Mouse (Mus musculus) lung, postnatal 10 days (tissue): ENCODE measurements around the gene Adprhl1.
A peak's percentile ranks its signal among the peaks of the same experiment; 100 is the strongest.

Source experiments
- DNase-seq: peaks from one replicate; pipeline ENCODE4 v3.0.0; 2021

Adprhl1 gene

GRCm38 (mm10) chr8:13228923-13229610 is 24.9 kb downstream of the Adprhl1 start:
- DNase-seq: no peak

DNA sequence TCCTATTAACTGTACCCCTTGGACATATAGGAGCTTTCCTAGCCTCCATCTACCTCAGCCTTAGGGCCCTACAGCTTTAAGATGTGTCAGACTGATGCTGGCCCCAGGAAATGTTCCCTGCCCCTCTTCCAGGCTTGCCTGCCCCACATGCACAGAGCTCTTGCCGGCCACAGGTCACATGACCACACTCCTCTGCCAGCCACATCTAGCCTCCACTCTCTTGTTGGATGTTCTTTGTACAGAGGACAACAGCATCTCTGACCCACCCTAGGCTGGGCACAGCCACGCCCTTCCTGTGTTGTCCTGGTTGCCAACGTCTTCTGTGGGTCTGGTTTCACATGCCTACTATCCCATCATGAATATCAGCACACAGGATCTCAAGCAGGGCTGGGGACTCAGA is 26.8 kb downstream of the Adprhl1 start:
- no peak for DNase-seq

- no peak for DNase-seq
Measured at GRCm38 (mm10) chr8:13226288-13226687, 27.7 kb downstream of the Adprhl1 start.

GRCm38 (mm10) chr8:13224426-13224825 is 29.5 kb downstream of the Adprhl1 start:
- DNase-seq: no peak

- no peak for DNase-seq
Measured at GRCm38 (mm10) chr8:13218441-13218840, 35.5 kb downstream of the Adprhl1 start.

DNA sequence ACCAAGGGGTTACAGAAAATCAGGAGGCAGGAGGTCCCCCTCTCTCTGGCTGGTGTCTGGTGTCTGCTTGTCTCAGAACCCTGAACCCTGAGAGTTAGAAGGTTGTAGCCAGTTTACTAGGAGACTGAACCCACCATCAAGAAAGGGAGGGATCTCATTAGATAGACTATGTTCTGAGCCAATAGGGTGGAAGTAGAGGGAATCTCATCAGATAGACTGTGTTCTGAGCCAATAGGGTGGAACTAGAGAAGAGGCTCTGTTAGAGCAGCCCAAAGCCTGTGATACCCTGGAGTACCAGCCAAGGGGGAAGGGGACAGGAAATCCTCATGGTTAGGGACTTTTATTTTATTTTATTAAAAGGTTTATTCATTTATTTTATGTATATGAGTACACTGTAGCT is 36.0 kb downstream of the Adprhl1 start:
- DNase-seq: no peak

DNA sequence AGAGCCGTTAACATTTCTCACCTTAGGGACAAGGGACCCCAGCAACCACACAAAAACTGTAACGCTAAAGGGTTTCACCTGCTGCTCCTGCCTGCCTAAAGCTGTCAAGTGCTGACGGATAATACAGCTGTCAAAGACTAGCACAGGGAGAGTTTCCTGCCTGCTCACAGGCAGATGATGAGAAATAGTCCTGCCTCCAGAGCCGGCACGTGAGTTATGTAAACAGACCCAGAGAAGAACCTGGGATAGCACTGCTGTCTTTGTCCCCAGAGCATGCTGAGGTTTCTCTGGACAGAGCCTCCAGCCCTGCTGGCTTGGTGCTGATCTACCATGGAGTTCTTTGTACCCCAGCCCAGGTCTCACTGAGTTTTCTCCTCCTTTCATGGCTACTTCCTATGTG is 36.9 kb downstream of the Adprhl1 start:
- DNase-seq: no peak

GRCm38 (mm10) chr8:13216386-13216785 is 37.6 kb downstream of the Adprhl1 start:
- no peak for DNase-seq

DNA sequence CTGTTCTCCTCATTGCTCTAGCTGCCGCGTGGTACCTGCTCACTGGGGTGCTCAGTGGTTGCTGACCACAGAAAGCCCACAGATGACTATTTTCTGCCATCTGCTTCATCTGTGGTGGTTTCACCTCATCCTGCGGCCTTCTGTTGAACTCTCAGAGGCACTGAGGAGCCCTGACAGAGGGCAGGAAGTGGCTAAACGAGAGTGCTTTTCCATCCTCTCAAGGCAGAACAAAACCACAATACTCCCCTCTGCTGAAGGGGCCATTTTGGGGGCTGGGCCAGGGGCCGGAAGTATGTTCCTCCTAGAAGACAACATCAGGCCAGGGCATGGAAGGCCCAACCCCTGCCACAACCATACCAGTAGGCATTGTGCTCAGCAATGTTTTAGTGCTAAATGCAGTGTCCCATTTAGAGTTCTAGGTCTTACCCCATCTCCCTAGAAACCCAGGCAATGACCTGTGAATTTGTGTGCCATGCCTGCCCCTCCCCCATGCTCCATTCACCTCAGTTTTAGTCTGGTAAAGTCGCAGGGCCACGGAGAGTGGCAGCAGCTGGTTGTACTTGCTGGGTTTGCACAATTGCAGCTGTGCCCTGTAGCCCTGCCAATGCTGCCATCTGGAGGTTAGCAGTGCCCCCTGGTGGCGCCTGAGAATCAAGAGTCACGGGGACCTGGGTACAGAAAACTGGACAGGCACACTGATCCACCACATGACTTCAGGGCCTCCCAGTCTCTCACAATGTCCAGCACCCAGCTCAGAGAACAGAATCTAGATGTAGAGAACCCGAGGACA is 40.3 kb downstream of the Adprhl1 start:
- DNase-seq: peak; percentile 94

GRCm38 (mm10) chr8:13209770-13210169 is 44.2 kb downstream of the Adprhl1 start:
- DNase-seq: peak; percentile 55

- DNase-seq: peak; percentile 56
Measured at GRCm38 (mm10) chr8:13208627-13209355, 45.2 kb downstream of the Adprhl1 start.

DNA sequence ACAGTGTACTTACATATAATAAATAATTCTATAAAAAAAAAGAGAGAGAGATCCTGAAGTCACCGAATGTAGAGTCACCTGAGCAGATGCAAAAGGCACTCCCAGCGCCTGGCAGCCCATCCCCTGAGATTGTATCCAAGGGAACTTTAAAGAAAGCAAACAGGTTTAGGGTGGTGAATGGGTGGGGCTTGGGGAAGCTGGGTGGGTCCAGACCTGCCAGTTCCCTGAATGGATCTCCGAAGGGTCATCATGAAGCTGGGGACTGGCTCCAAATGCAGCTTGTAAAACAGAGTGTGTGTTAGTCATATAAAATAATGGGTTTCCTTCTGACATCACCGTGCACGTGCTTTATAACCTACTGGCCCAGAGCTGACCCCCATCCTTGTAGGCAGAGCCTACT is 47.7 kb downstream of the Adprhl1 start:
- no peak for DNase-seq

DNA sequence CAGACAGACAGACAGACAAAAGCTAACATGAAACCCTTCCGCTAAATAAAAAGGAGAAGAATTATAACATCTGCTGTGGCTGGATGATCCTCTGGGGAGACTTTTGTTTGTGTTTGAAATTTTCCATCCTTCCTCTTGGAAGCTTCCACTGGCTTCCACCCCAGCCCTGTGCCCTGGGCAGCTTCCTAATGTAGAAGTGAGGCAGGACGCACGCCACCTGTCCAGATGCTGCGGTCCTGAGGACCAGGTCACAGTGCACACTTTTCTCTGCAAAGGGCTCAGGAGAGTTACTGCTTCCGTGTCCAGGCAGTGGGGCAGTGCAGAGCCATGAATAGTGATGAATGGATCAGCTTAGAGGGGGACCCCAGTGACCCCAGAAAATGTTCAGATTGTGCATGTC is 48.7 kb downstream of the Adprhl1 start:
- DNase-seq: peak; percentile 48

DNA sequence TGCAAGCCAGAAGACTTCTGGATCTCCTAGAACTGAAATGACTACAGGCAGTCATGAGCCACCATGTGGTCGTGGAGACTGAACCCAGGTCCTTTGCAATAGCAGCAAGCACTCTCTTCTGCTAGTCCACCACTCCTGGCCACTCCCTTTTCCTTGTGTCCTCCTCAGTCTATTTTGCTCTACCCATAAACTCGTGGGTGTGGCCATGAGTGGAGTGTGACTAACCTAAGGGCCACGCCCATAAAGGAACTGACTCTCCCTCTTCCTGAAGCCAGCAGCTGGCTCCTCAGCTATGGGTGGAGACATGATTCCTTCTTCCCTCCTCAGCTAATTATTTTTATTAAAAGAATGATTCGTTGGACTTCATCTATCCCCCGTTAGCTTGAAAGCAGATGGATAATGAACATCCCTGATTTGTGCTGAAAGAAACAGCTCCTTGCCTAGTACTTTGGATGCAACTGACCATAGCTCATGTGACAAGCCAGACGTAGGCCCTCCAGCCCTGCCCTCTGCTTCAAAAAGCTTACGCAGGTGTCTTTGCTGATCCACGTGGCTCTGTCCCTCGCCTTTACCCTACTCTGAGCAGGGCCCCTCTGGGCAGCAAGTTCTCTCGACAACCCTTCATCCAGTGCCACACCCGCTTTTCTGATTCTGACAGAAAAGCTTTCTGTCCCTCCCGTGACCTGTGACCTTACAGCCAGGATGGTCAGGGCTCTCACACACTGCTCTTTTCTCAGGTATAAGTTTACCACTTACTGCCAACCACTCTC is 49.4 kb downstream of the Adprhl1 start:
- DNase-seq: peak; percentile 70

DNA sequence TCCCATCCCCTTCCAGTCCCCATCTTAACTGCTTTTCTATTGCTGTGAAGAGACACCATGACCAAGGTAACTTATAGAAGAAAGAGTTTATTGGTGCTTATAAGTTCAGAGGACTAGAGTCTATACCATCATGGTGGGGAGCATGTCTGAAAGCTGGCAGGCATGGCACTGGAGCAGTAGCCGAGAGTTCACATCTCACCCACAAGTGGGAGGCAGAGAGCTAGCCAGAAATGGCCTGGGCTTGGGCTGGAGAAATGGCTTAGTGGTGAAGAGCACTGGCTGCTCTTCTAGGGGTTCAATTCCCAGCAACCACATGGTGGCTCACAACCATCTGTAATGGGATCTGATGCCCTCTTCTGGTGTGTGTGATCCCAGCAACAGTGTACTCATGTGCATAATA is 50.5 kb downstream of the Adprhl1 start:
- peak; percentile 31 for DNase-seq

DNA sequence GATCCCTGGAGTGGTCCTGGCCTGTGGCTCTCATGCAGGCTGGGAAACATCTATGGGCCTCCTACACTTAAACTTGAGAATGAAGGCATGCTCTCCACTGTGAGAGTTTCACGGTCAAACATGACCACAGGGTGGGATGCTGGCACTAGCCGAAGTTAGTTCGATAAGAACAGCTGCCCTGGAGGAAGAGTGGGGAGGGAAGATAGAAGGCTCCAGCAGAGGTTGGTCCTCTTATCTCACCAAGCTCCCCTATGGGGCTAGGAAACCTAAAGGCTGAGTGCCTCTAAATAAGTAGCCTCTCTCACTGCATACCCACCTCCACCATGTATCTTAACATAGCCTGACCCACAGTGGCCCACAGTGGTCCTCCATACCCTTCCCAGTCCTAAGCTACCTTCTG is 51.2 kb downstream of the Adprhl1 start:
- DNase-seq: no peak

- no peak for DNase-seq
Measured at GRCm38 (mm10) chr8:13202041-13202440, 51.9 kb downstream of the Adprhl1 start.

DNA sequence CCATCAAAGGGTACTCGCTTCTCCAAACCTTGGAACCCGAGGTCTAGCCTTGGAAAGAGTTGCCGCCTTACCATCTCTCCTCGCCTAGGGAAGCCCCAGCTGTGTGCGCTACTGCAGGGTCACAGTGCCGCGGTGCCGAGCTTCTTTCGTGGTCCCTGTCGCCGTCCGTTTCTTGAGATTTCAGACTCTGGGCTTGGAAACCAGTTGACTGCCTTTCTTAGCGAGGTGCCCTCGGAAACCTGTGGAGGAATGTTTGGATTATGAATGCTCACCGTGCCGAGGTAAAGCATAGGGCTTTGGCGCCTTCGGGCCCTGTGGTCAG is 53.0 kb downstream of the Adprhl1 start:
- DNase-seq: no peak

GRCm38 (mm10) chr8:13200301-13201012 is 53.5 kb downstream of the Adprhl1 start, which contains the start of gene Grtp1:
Gene Grtp1 (minus strand): TSS chr8:13200620.
- peak; percentile 28 for DNase-seq

DNA sequence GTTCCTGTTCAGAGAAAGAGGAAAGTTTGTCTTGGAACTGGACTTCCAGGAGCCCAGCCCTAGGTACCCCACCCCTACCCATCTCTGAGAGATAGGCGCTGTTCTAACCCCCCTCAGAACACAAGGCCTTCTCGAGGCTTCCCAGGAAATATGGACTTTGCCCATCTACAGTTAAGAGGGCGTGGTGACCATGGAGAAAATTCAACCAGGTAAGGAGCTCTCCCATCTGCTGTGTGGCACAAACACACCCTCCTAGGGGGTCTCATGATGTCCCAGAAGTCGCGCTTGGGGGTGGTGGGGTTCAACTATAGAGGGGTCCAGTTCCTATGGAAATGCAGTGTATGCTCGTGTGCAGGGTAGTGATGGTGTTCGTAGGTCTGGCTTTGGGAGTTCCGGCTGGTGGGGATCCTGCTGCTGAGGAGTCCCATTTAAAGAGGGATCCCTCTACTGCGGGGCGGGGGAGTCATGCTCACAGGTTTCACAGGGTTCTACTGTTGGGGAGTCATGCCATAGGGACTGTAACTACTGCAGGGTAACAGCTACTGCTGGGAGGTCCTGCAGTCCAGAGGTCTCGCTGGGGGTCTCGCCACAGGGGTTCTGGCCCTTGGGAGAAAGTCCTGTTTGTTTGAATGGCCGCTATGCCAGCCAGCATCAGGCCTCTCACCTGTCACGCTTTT is 54.4 kb downstream of the Adprhl1 start:
- no peak for DNase-seq

- DNase-seq: no peak
Measured at GRCm38 (mm10) chr8:13197493-13197892, 56.5 kb downstream of the Adprhl1 start.

DNA sequence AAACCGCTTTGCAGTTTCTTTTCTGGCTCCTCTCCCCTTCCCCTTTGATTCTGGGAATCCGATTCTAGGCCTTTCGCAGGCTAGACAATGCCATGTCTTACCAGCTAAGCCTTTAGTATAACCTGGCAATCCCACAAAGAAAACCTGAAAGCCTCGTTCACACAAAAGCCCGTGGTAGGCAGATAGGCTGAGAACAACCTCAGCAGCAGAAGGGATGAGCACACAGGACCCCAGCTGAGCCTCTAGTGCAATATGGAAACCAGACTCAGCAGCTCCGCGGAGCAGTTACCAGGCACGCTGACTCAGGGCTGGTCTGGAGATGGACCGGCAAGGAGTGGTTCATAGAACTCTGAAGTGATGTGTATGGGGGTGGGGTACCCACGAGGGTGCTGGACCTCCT is 59.1 kb downstream of the Adprhl1 start:
- DNase-seq: no peak
